Mouse (Mus musculus) kidney, adult 11 months (tissue): ENCODE results near the gene Gas6.

Source experiments
- DNase-seq: peaks from one replicate; pipeline ENCODE4 v3.0.0; 2022

The Gas6 gene

GRCm38 (mm10) chr8:13459431-13459830 lies 34.9 kb downstream of the Gas6 start:
- no peak for DNase-seq

- peak; percentile 65 for DNase-seq
Observed at GRCm38 (mm10) chr8:13455295-13455694, 39.0 kb downstream of the Gas6 start.

- DNase-seq, result no peak
Observed at GRCm38 (mm10) chr8:13454341-13455113, 39.8 kb downstream of the Gas6 start.

GRCm38 (mm10) chr8:13451747-13452277 lies 42.5 kb downstream of the Gas6 start:
- DNase-seq, result no peak

GRCm38 (mm10) chr8:13448145-13448544 lies 46.1 kb downstream of the Gas6 start:
- no peak for DNase-seq

GRCm38 (mm10) chr8:13446456-13446855 lies 47.8 kb downstream of the Gas6 start:
- DNase-seq, result no peak

- DNase-seq, result no peak
Observed at GRCm38 (mm10) chr8:13442152-13442551, 52.1 kb downstream of the Gas6 start.

GRCm38 (mm10) chr8:13437531-13437930 lies 56.8 kb downstream of the Gas6 start:
- DNase-seq, result no peak

- DNase-seq, result no peak
Observed at GRCm38 (mm10) chr8:13436052-13436451, 58.2 kb downstream of the Gas6 start.

GRCm38 (mm10) chr8:13434889-13435288 lies 59.4 kb downstream of the Gas6 start, which contains the start of gene Tmem255b:
TSS of gene Tmem255b (plus strand) at chr8:13435189.
- DNase-seq, result no peak

GRCm38 (mm10) chr8:13433130-13433529 lies 61.2 kb downstream of the Gas6 start:
- DNase-seq, result no peak

GRCm38 (mm10) chr8:13430866-13431265 lies 63.4 kb downstream of the Gas6 start:
- no peak for DNase-seq

GRCm38 (mm10) chr8:13430412-13430811 lies 63.9 kb downstream of the Gas6 start:
- no peak for DNase-seq

- DNase-seq, result no peak
Observed at GRCm38 (mm10) chr8:13428156-13428555, 66.1 kb downstream of the Gas6 start.

- peak; percentile 16 for DNase-seq
Observed at GRCm38 (mm10) chr8:13427351-13427750, 66.9 kb downstream of the Gas6 start.

- DNase-seq, result no peak
Observed at GRCm38 (mm10) chr8:13420970-13421369, 73.3 kb downstream of the Gas6 start.

- no peak for DNase-seq
Observed at GRCm38 (mm10) chr8:13419111-13419639, 75.1 kb downstream of the Gas6 start.

GRCm38 (mm10) chr8:13415879-13416278 lies 78.4 kb downstream of the Gas6 start:
- no peak for DNase-seq
